Mouse (Mus musculus) intestine, embryonic 16.5 days (tissue): ENCODE data around the gene Tgfb3. TPM values are rescaled to one million over a fixed set of nuclear protein-coding genes. Genes with fewer than 3 reads are reported as not detected.

ENCODE experiments used
- ATAC-seq: fragments of 200-750 bp; cut with Nextera tagmentation; 2 replicates; pipeline ENCODE4 v1.8.0; 2017; ENCODE audit warnings: moderate TSS enrichment, moderate library complexity
- H3K27ac ChIP-seq: fragments of 300-500 bp; sonication (generic); 2 replicates; pipeline ENCODE4 v1.5.1; 2014; ENCODE audit warnings: mild to moderate bottlenecking, low read length
- H3K27me3 ChIP-seq: fragments of 300-500 bp; sonication (generic); replicated peaks from 2 replicates; pipeline ENCODE4 v1.6.1; 2014; ENCODE audit warnings: low read length, control low read depth, mixed read lengths; ENCODE audit not compliant: control insufficient read depth, insufficient read depth
- H3K36me3 ChIP-seq: fragments of 300-500 bp; sonication (generic); 2 replicates; pipeline ENCODE4 v1.6.1; 2014; ENCODE audit warnings: low read length, control low read depth; ENCODE audit not compliant: control insufficient read depth, insufficient read depth
- H3K4me1 ChIP-seq: fragments of 300-500 bp; sonication (generic); 2 replicates; pipeline ENCODE4 v1.6.1; 2014; ENCODE audit warnings: low read length, control low read depth, mixed read lengths; ENCODE audit not compliant: control insufficient read depth, insufficient read depth
- H3K4me2 ChIP-seq: fragments of 300-500 bp; sonication (generic); 2 replicates; pipeline ENCODE4 v1.6.1; 2014; ENCODE audit warnings: low read depth, low read length, control low read depth
- H3K4me3 ChIP-seq: fragments of 300-500 bp; sonication (generic); 2 replicates; pipeline ENCODE4 v1.5.1; 2014; ENCODE audit warnings: mild to moderate bottlenecking, low read length
- H3K9ac ChIP-seq: fragments of 300-500 bp; sonication (generic); 2 replicates; pipeline ENCODE4 v1.6.1; 2014; ENCODE audit warnings: low read depth, low read length
- H3K9me3 ChIP-seq: fragments of 300-500 bp; sonication (generic); 2 replicates; pipeline ENCODE4 v1.6.1; 2016; ENCODE audit warnings: low read length, control low read depth; ENCODE audit not compliant: control insufficient read depth
- WGBS: fragments of 180-500 bp; shearing (Covaris S2); extraction: QIAGEN DNeasy Blood & Tissue Kit; methylation state at CpG from one replicate; pipeline ENCODE4 v1.1.7; 2014; 5-methylcytosine and 5-hydroxymethylcytosine counted together
- polyA plus RNA-seq: library from polyadenylated mRNA; unstranded; fragments of >200 nt; fragmentation: Nextera tagmentation; extraction: Ambion mirVana; gene quantifications from 2 replicates; pipeline ENCODE4 v1.2.1, GENCODE M21; 2015

Tgfb3 gene
- polyA plus RNA-seq, 1 experiment from 2014 or later: 20.6 TPM

- no peak overlapping the region for H3K27ac ChIP-seq
- no peaks in the 10 kb centered on the region for H3K27me3 ChIP-seq
- ATAC-seq: no peak
- H3K4me3 ChIP-seq: no peak overlapping the region
- no peak overlapping the region for H3K9ac ChIP-seq
- H3K36me3 ChIP-seq: 0 out of 2 replicates have a peak, but pooled peaks cover 3% of the 10 kb centered on the region
- 68% methylated on average over 8 of the region's 8 CpGs for WGBS
- no peak overlapping the region for H3K4me2 ChIP-seq
- H3K9me3 ChIP-seq: no peaks in the 10 kb centered on the region
- H3K4me1 ChIP-seq: no peaks in the 10 kb centered on the region
Observed at GRCm38 (mm10) chr12:86047376-86047775, 31.5 kb downstream of the Tgfb3 start.

- H3K9me3 ChIP-seq: no peaks in the 10 kb centered on the region
- H3K9ac ChIP-seq: no peak overlapping the region
- no peak overlapping the region for H3K4me3 ChIP-seq
- H3K27ac ChIP-seq: no peak overlapping the region
- no peak overlapping the region for H3K4me2 ChIP-seq
- 0 out of 2 replicates have a peak, but pooled peaks cover 3% of the 10 kb centered on the region for H3K36me3 ChIP-seq
- ATAC-seq: no peak
- H3K4me1 ChIP-seq: no peaks in the 10 kb centered on the region
- H3K27me3 ChIP-seq: no peaks in the 10 kb centered on the region
- 92% methylated on average over 2 of the region's 2 CpGs for WGBS
Observed at GRCm38 (mm10) chr12:86046776-86047175, 32.1 kb downstream of the Tgfb3 start.

- no peak for ATAC-seq
- no peak overlapping the region for H3K27ac ChIP-seq
- no peaks in the 10 kb centered on the region for H3K27me3 ChIP-seq
- no peaks in the 10 kb centered on the region for H3K4me1 ChIP-seq
- 0 out of 2 replicates have a peak, but pooled peaks cover 3% of the 10 kb centered on the region for H3K36me3 ChIP-seq
- H3K4me3 ChIP-seq: no peak overlapping the region
- H3K4me2 ChIP-seq: no peak overlapping the region
- H3K9me3 ChIP-seq: no peaks in the 10 kb centered on the region
- WGBS: 85% methylated on average over 5 of the region's 5 CpGs
- H3K9ac ChIP-seq: no peak overlapping the region
Observed at GRCm38 (mm10) chr12:86046141-86046540, 32.7 kb downstream of the Tgfb3 start.

- no peak for ATAC-seq
- no peak overlapping the region for H3K4me3 ChIP-seq
- H3K4me1 ChIP-seq: peaks cover 12% of the 10 kb centered on the region
- H3K4me2 ChIP-seq: no peak overlapping the region
- H3K9ac ChIP-seq: no peak overlapping the region
- 0 out of 2 replicates have a peak, but pooled peaks cover 3% of the 10 kb centered on the region for H3K36me3 ChIP-seq
- no peaks in the 10 kb centered on the region for H3K27me3 ChIP-seq
- no peak overlapping the region for H3K27ac ChIP-seq
- H3K9me3 ChIP-seq: no peaks in the 10 kb centered on the region
- WGBS: 79% methylated on average over 6 of the region's 6 CpGs
Observed at GRCm38 (mm10) chr12:86039751-86040150, 39.1 kb downstream of the Tgfb3 start.

- no peak overlapping the region for H3K9ac ChIP-seq
- H3K4me2 ChIP-seq: no peak overlapping the region
- 0 out of 2 replicates have a peak, but pooled peaks cover 3% of the 10 kb centered on the region for H3K36me3 ChIP-seq
- peaks cover 12% of the 10 kb centered on the region for H3K4me1 ChIP-seq
- ATAC-seq: no peak
- no peaks in the 10 kb centered on the region for H3K27me3 ChIP-seq
- H3K27ac ChIP-seq: no peak overlapping the region
- no peak overlapping the region for H3K4me3 ChIP-seq
- 78% methylated on average over 5 of the region's 5 CpGs for whole genome bisulfite sequencing
- H3K9me3 ChIP-seq: no peaks in the 10 kb centered on the region
Observed at GRCm38 (mm10) chr12:86039078-86039477, 39.8 kb downstream of the Tgfb3 start.

- H3K36me3 ChIP-seq: no peaks in the 10 kb centered on the region
- H3K27me3 ChIP-seq: no peaks in the 10 kb centered on the region
- no peaks in the 10 kb centered on the region for H3K9me3 ChIP-seq
- ATAC-seq: peak; percentile 50; the same call in 1 of the 2 replicates
- no peak overlapping the region for H3K27ac ChIP-seq
- H3K9ac ChIP-seq: no peak overlapping the region
- H3K4me3 ChIP-seq: no peak overlapping the region
- 32% methylated on average over 12 of the region's 12 CpGs for WGBS
- peaks cover 12% of the 10 kb centered on the region for H3K4me1 ChIP-seq
- no peak overlapping the region for H3K4me2 ChIP-seq
Observed at GRCm38 (mm10) chr12:86037235-86037921, 41.5 kb downstream of the Tgfb3 start.

- H3K9me3 ChIP-seq: no peaks in the 10 kb centered on the region
- peaks cover 12% of the 10 kb centered on the region for H3K4me1 ChIP-seq
- no peak overlapping the region for H3K4me2 ChIP-seq
- H3K9ac ChIP-seq: no peak overlapping the region
- no peaks in the 10 kb centered on the region for H3K27me3 ChIP-seq
- H3K36me3 ChIP-seq: no peaks in the 10 kb centered on the region
- no peak overlapping the region for H3K4me3 ChIP-seq
- no peak for ATAC-seq
- WGBS: 53% methylated on average over 9 of the region's 9 CpGs
- no peak overlapping the region for H3K27ac ChIP-seq
Observed at GRCm38 (mm10) chr12:86036368-86037166, 42.3 kb downstream of the Tgfb3 start.

- peaks cover 12% of the 10 kb centered on the region for H3K4me1 ChIP-seq
- no peak overlapping the region for H3K4me3 ChIP-seq
- H3K9me3 ChIP-seq: no peaks in the 10 kb centered on the region
- no peaks in the 10 kb centered on the region for H3K36me3 ChIP-seq
- no peaks in the 10 kb centered on the region for H3K27me3 ChIP-seq
- no peak overlapping the region for H3K4me2 ChIP-seq
- ATAC-seq: no peak
- H3K9ac ChIP-seq: no peak overlapping the region
- H3K27ac ChIP-seq: no peak overlapping the region
Observed at GRCm38 (mm10) chr12:86035586-86035985, 43.3 kb downstream of the Tgfb3 start.

- Histone ChIP-seq H3K27me3 (no peaks in the 10 kb centered on the region), H3K4me3 (no peak overlapping the region), H3K36me3 (no peaks in the 10 kb centered on the region), H3K27ac (no peak overlapping the region), H3K4me2 (no peak overlapping the region), H3K9ac (no peak overlapping the region), H3K9me3 (no peaks in the 10 kb centered on the region), H3K4me1 (no peaks in the 10 kb centered on the region; the same call in 1 of the 2 replicates)
- ATAC-seq: no peak
- WGBS: 62% methylated on average over 5 of the region's 5 CpGs
Observed at GRCm38 (mm10) chr12:86030932-86031331, 47.9 kb downstream of the Tgfb3 start.
